Mouse (Mus musculus) hindbrain, embryonic 10.5 days (tissue): Measurements from ENCODE around the gene Zfp979. TPM values are rescaled to one million over a fixed set of nuclear protein-coding genes. Genes with fewer than 3 reads are reported as not detected.
"Not testable (repeated sequence)": the region's sequence is repeated elsewhere in the genome, so short reads cannot be mapped to it uniquely, and the experiment has no call there.

Experiments used
- DNase-seq: peaks from one replicate; pipeline ENCODE4 v3.0.0-alpha.2; 2017; ENCODE audit warnings: low spot score
- H3K27ac ChIP-seq: fragments of 300-500 bp; sonication (generic); 2 replicates; pipeline ENCODE4 v1.5.1; 2016; ENCODE audit warnings: mild to moderate bottlenecking, moderate library complexity
- H3K27me3 ChIP-seq: fragments of 300-500 bp; sonication (generic); 2 replicates; pipeline ENCODE4 v1.6.1; 2016; ENCODE audit warnings: mild to moderate bottlenecking; ENCODE audit not compliant: poor library complexity, insufficient read depth, severe bottlenecking
- H3K36me3 ChIP-seq: fragments of 300-500 bp; sonication (generic); 2 replicates; pipeline ENCODE4 v1.6.1; 2016; ENCODE audit warnings: mild to moderate bottlenecking, moderate library complexity
- H3K4me1 ChIP-seq: fragments of 300-500 bp; sonication (generic); replicated peaks from 2 replicates; pipeline ENCODE4 v1.6.1; 2016; ENCODE audit warnings: mild to moderate bottlenecking
- H3K4me3 ChIP-seq: fragments of 300-500 bp; sonication (generic); 2 replicates; pipeline ENCODE4 v1.5.1; 2016; ENCODE audit warnings: mild to moderate bottlenecking, moderate library complexity
- H3K9me3 ChIP-seq: fragments of 300-500 bp; sonication (generic); 2 replicates; pipeline ENCODE4 v1.6.1; 2016; ENCODE audit warnings: mild to moderate bottlenecking, moderate library complexity
- WGBS: fragments of 180-500 bp; shearing (Covaris S2); methylation state at CpG from one replicate; pipeline ENCODE4 v1.1.7; 2016; 5-methylcytosine and 5-hydroxymethylcytosine counted together
- polyA plus RNA-seq: library from polyadenylated mRNA; unstranded; fragments of >200 nt; fragmentation: Nextera tagmentation; extraction: Ambion mirVana; gene quantifications from 2 replicates; pipeline ENCODE4 v1.2.1, GENCODE M21; 2016

The Zfp979 gene
- polyA plus RNA-seq, 1 experiment from 2014 or later = 1.5 TPM

DNA sequence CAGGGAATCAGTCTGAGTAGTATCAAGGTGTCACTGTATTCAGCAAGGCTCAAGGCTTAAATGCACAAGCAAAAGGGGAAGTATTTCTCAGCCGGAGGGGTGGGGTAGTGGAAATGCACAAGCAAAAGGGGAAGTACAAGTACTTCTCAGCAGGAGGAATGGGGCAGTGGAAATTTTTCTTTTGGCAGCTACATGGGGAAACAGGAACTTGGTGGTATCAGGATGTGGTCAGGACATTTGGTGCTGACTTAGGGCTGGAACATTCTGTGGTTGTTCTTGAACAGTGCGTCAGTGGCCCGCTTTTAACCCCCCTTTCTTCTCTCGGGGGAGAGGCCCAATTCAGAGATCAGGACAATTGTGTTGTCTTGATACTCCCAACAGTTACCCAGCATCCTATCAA is 62.9 kb downstream of the Zfp979 start:
- peaks cover 28% of the 10 kb centered on the region for H3K9me3 ChIP-seq
- 89% methylated on average over 4 of the region's 4 CpGs for WGBS
- H3K36me3 ChIP-seq, H3K4me1 ChIP-seq, DNase-seq, H3K27me3 ChIP-seq, H3K4me3 ChIP-seq, H3K27ac ChIP-seq: not testable (repeated sequence)

DNA sequence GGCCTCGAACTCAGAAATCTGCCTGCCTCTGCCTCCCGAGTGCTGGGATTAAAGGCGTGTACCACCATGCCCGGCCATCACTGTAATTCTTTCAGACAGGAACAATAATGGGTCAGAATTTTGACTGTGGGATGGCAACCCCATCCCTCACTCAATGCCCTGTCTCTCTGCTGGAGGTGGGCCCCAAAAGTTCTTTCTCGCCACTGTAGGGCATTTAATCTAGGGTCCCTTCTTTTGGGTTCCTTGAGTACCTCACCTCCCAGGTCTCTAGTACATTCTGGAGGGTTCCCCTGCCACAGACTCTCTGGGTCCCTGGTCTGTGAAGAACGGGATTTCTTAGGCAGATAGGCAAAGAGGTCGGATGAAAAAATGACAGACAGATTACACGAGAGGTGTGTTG is 71.2 kb downstream of the Zfp979 start:
- not testable (repeated sequence) for H3K4me3 ChIP-seq, H3K27ac ChIP-seq, DNase-seq, H3K36me3 ChIP-seq, H3K4me1 ChIP-seq, H3K27me3 ChIP-seq
- 90% methylated on average over 8 of the region's 8 CpGs for WGBS
- H3K9me3 ChIP-seq = peaks cover 26% of the 10 kb centered on the region

DNA sequence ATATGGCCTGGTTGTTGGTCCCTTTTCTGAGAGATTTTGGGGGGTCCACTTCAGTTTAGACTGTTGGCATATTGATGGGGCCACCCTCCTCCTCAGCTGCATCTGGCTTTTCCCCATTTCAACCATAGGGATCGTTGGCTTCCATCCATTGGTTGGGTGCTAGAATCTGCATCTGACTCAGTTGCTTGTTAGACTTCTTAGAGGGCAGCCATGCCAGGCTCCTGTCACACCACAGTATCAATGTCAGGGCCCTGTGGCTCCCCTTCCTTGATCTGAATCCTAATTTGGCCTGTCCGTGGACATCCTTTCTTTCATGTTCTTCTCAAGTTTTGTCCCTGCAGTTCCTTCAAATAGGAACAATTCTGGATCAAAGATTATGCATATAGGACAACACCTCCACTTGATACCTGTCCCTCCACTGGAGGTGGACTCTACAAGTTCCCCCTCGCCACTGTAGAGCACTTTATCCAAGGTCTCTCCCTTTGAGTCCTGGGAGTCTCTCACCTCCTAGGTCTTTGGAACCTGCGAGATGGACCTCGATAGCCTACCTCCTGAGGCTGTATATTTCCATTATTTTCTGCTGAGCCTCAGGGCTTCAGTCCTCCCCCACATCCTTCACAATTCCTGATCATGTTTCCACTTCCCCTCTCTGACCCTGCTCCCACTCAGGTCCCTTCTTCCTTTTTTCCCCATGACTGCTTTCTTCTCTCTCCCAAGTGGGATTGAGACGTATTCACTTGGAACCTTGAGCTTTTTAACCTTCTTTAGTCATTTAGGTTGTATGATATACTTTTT is 76.7 kb downstream of the Zfp979 start:
- H3K27ac ChIP-seq = no peak overlapping the region
- H3K27me3 ChIP-seq = no peaks in the 10 kb centered on the region
- peaks cover 29% of the 10 kb centered on the region for H3K9me3 ChIP-seq
- H3K36me3 ChIP-seq = no peaks in the 10 kb centered on the region
- no peaks in the 10 kb centered on the region for H3K4me1 ChIP-seq
- no peak for DNase-seq
- H3K4me3 ChIP-seq = no peak overlapping the region
- 73% methylated on average over 6 of the region's 6 CpGs for WGBS

Other genes with a start within 250 kb of the Zfp979 start
- 6.0 and 6.9 TPM in 2 replicates for gene Zfp982, start 150.1 kb downstream of the Zfp979 start, polyA plus RNA-seq
- 0.21 and 0.39 TPM in 2 replicates for gene Gm16503, start 102.3 kb downstream of the Zfp979 start, polyA plus RNA-seq
- gene Zfp985, start 89.2 kb downstream of the Zfp979 start, polyA plus RNA-seq = 0.05 and 0.11 TPM in 2 replicates
- gene Zfp534, start 60.0 kb upstream of the Zfp979 start, polyA plus RNA-seq = not detected in 2 replicates
- gene Zfp984, start 167.3 kb upstream of the Zfp979 start, polyA plus RNA-seq = 4.6 and 6.4 TPM in 2 replicates
- 4.4 and 5.1 TPM in 2 replicates for gene Zfp933, start 205.9 kb upstream of the Zfp979 start, polyA plus RNA-seq
- gene Miip, start 226.3 kb upstream of the Zfp979 start, polyA plus RNA-seq = 67.6 and 69.3 TPM in 2 replicates
- 13.5 and 15.8 TPM in 2 replicates for gene Fv1, start 226.5 kb upstream of the Zfp979 start, polyA plus RNA-seq